Comparison of ENCODE assay signal across 12 mouse cellular contexts in genomic region chr15:25291231-25291691, GRCm38 (mm10).
DNase-seq lines count a peak whose midpoint lies in the region; ATAC-seq and TF ChIP-seq lines count a peak whose summit lies in the region.
"Had no signal": no experiment of that assay in that cellular context is flagged by ENCODE, and none has a peak within 500 bp of the region (broad histone marks: within the 10 kb centered on the region; RNA-seq: fewer than 3 reads in every experiment).

No protein-coding gene starts in this region.

- peak; percentile 19 for DNase-seq in lung, embryonic 14.5 days
- DNase-seq in lung, postnatal 10 days: no peak
- peak; percentile 69 for DNase-seq in hindbrain, embryonic 14.5 days (ENCODE audit: low spot score)
- peak; percentile 61 for DNase-seq in midbrain, embryonic 14.5 days
- DNase-seq in stomach, postnatal 0 days (ENCODE audit: low spot score): no peak
- DNase-seq in adrenal gland, adult 8-10 months: no peak
- no peak for DNase-seq in adrenal gland, postnatal 4 days (ENCODE audit: low spot score in 2 of 2)
- DNase-seq: kidney, postnatal 25 days had no signal

- TF ChIP-seq EP300 in stomach, postnatal 0 days (optimal IDR thresholded peaks at IDR 0.05): no peak

- no peak overlapping the region for H3K9ac ChIP-seq in lung, embryonic 14.5 days
- no peak overlapping the region for H3K9ac ChIP-seq in hindbrain, embryonic 14.5 days
- H3K9ac ChIP-seq in midbrain, embryonic 14.5 days (replicated peaks; ENCODE audit: low read length): no peak overlapping the region
- H3K9ac ChIP-seq in stomach, postnatal 0 days (ENCODE audit: low read length): no peak overlapping the region
- H3K9ac ChIP-seq: embryonic facial prominence, embryonic 15.5 days; stomach, embryonic 15.5 days had no signal

- H3K4me2 ChIP-seq in lung, embryonic 14.5 days: no peak overlapping the region
- peak overlapping the region; percentile 3 for H3K4me2 ChIP-seq in hindbrain, embryonic 14.5 days (replicated peaks)
- 0 out of 2 replicates have a peak overlapping the region, but pooled peaks have one; percentile 4 for H3K4me2 ChIP-seq in midbrain, embryonic 14.5 days (ENCODE audit: low read length)
- H3K4me2 ChIP-seq in stomach, postnatal 0 days (replicated peaks; ENCODE audit: low read depth): no peak overlapping the region
- H3K4me2 ChIP-seq: embryonic facial prominence, embryonic 15.5 days; stomach, embryonic 15.5 days had no signal

- no peaks in the 10 kb centered on the region for H3K27me3 ChIP-seq in lung, embryonic 14.5 days (ENCODE audit: insufficient read depth, low read length)
- H3K27me3 ChIP-seq in hindbrain, embryonic 14.5 days (ENCODE audit: control insufficient read depth, insufficient read depth, low read length): no peaks in the 10 kb centered on the region
- no peaks in the 10 kb centered on the region for H3K27me3 ChIP-seq in midbrain, embryonic 14.5 days (ENCODE audit: control insufficient read depth, insufficient read depth, low read length)
- H3K27me3 ChIP-seq in stomach, postnatal 0 days (ENCODE audit: control insufficient read depth, insufficient read depth, low read length): no peaks in the 10 kb centered on the region
- H3K27me3 ChIP-seq: embryonic facial prominence, embryonic 15.5 days; stomach, embryonic 15.5 days had no signal

- H3K36me3 ChIP-seq in lung, embryonic 14.5 days (ENCODE audit: insufficient read depth): no peaks in the 10 kb centered on the region
- H3K36me3 ChIP-seq in hindbrain, embryonic 14.5 days (replicated peaks; ENCODE audit: control insufficient read depth, insufficient read depth): no peaks in the 10 kb centered on the region
- no peaks in the 10 kb centered on the region for H3K36me3 ChIP-seq in midbrain, embryonic 14.5 days (ENCODE audit: control insufficient read depth, insufficient read depth, low read length)
- no peaks in the 10 kb centered on the region for H3K36me3 ChIP-seq in stomach, postnatal 0 days (ENCODE audit: control insufficient read depth, insufficient read depth, low read length)
- H3K36me3 ChIP-seq: embryonic facial prominence, embryonic 15.5 days; heart, embryonic 10.5 days; stomach, embryonic 15.5 days had no signal

- no peaks in the 10 kb centered on the region for H3K4me1 ChIP-seq in lung, embryonic 14.5 days (ENCODE audit: insufficient read depth)
- peaks cover 13% of the 10 kb centered on the region; the same call in 1 of the 2 replicates for H3K4me1 ChIP-seq in hindbrain, embryonic 14.5 days (replicated peaks; ENCODE audit: control insufficient read depth, insufficient read depth, low read length)
- no peaks in the 10 kb centered on the region; the same call in 1 of the 2 replicates for H3K4me1 ChIP-seq in midbrain, embryonic 14.5 days (ENCODE audit: control insufficient read depth, insufficient read depth, low read length)
- H3K4me1 ChIP-seq in stomach, postnatal 0 days (replicated peaks; ENCODE audit: control insufficient read depth, insufficient read depth): peaks cover 2% of the 10 kb centered on the region; the same call in 1 of the 2 replicates
- H3K4me1 ChIP-seq: embryonic facial prominence, embryonic 15.5 days; heart, embryonic 10.5 days; stomach, embryonic 15.5 days had no signal

- H3K9me3 ChIP-seq in lung, embryonic 14.5 days (ENCODE audit: low read depth, low read length): no peaks in the 10 kb centered on the region
- H3K9me3 ChIP-seq in hindbrain, embryonic 14.5 days (ENCODE audit: control insufficient read depth, low read length): no peaks in the 10 kb centered on the region
- H3K9me3 ChIP-seq in midbrain, embryonic 14.5 days (ENCODE audit: control insufficient read depth, low read length): no peaks in the 10 kb centered on the region
- no peaks in the 10 kb centered on the region for H3K9me3 ChIP-seq in stomach, postnatal 0 days (ENCODE audit: control insufficient read depth, low read length)
- H3K9me3 ChIP-seq: embryonic facial prominence, embryonic 15.5 days; heart, embryonic 10.5 days; stomach, embryonic 15.5 days had no signal

- no peak; the same call in 1 of the 2 replicates for ATAC-seq in lung, embryonic 14.5 days (ENCODE audit: insufficient read depth)
- ATAC-seq in hindbrain, embryonic 14.5 days (ENCODE audit: low FRiP score): peak; percentile 88; the same call in 1 of the 2 replicates
- ATAC-seq in midbrain, embryonic 14.5 days (ENCODE audit: low FRiP score, low TSS enrichment): peak; percentile 37
- peak; percentile 35; the same call in 1 of the 2 replicates for ATAC-seq in stomach, postnatal 0 days (ENCODE audit: low FRiP score, low TSS enrichment)
- no peak for ATAC-seq in megakaryocyte, adult 5-6 weeks (ENCODE audit: poor library complexity, severe bottlenecking)

- no peak for TF ChIP-seq CTCF in lung, embryonic 14.5 days (IDR thresholded peaks at IDR 0.05; ENCODE audit: low read depth)
- TF ChIP-seq CTCF in stomach, postnatal 0 days (IDR thresholded peaks at IDR 0.05; ENCODE audit: low read depth): no peak

- no peak overlapping the region for H3K4me3 ChIP-seq in lung, embryonic 14.5 days (ENCODE audit: low read depth, low read length)
- H3K4me3 ChIP-seq in hindbrain, embryonic 14.5 days (replicated peaks; ENCODE audit: low read length): no peak overlapping the region
- no peak overlapping the region for H3K4me3 ChIP-seq in midbrain, embryonic 14.5 days (replicated peaks; ENCODE audit: low read depth, low read length)
- H3K4me3 ChIP-seq in stomach, postnatal 0 days (ENCODE audit: low read depth, low read length): no peak overlapping the region
- H3K4me3 ChIP-seq: embryonic facial prominence, embryonic 15.5 days; heart, embryonic 10.5 days; stomach, embryonic 15.5 days had no signal

- WGBS in lung, embryonic 14.5 days: 62% methylated on average over 10 of the region's 10 CpGs
- 27% methylated on average over 10 of the region's 10 CpGs for WGBS in hindbrain, embryonic 14.5 days
- WGBS in midbrain, embryonic 14.5 days: 53% methylated on average over 10 of the region's 10 CpGs
- WGBS in stomach, postnatal 0 days: 49% methylated on average over 10 of the region's 10 CpGs

- no peak overlapping the region for H3K27ac ChIP-seq in lung, embryonic 14.5 days (ENCODE audit: low read depth)
- no peak overlapping the region for H3K27ac ChIP-seq in hindbrain, embryonic 14.5 days
- H3K27ac ChIP-seq in midbrain, embryonic 14.5 days (replicated peaks; ENCODE audit: low read depth, low read length): no peak overlapping the region
- H3K27ac ChIP-seq in stomach, postnatal 0 days (replicated peaks): no peak overlapping the region
- H3K27ac ChIP-seq: embryonic facial prominence, embryonic 15.5 days; heart, embryonic 10.5 days; stomach, embryonic 15.5 days had no signal

Comparison
In these comparisons a context has a peak if more than half of its experiments do, and no peak if none do; other contexts are left out.
1. DNase-seq: peak in lung, embryonic 14.5 days (single experiment), hindbrain, embryonic 14.5 days (single experiment) and midbrain, embryonic 14.5 days (single experiment); none in lung, postnatal 10 days (single experiment), stomach, postnatal 0 days (single experiment), adrenal gland, adult 8-10 months (single experiment) and adrenal gland, postnatal 4 days (0 of 2).
2. ATAC-seq: peak in hindbrain, embryonic 14.5 days (single experiment), midbrain, embryonic 14.5 days (single experiment) and stomach, postnatal 0 days (single experiment); none in lung, embryonic 14.5 days (single experiment) and megakaryocyte, adult 5-6 weeks (single experiment).
3. H3K4me2 ChIP-seq: peak in hindbrain, embryonic 14.5 days (single experiment) and midbrain, embryonic 14.5 days (single experiment); none in lung, embryonic 14.5 days (single experiment) and stomach, postnatal 0 days (single experiment).